Mouse (Mus musculus) kidney, adult 2 months (tissue): Measurements from ENCODE around the gene Nlgn1.

Experiments
- CTCF ChIP-seq: fragments of 200-500 bp; conservative IDR thresholded peaks from 2 replicates; pipeline ENCODE4 v1.5.1; 2011; ENCODE audit warnings: low read depth, mild to moderate bottlenecking, control low read depth, low read length, moderate library complexity, mixed read lengths; ENCODE audit not compliant: insufficient read depth, insufficient read length
- POLR2A ChIP-seq: fragments of 200-500 bp; IDR thresholded peaks from one replicate; pipeline ENCODE4 v1.6.1; 2011; ENCODE audit warnings: low read depth, low read length, control low read depth

- TF ChIP-seq POLR2A, result no peak
- no peak for TF ChIP-seq CTCF
Measured at GRCm38 (mm10) chr3:26042966-26043365, 289.3 kb downstream of the Nlgn1 start.
